Mouse (Mus musculus) hindbrain, embryonic 13.5 days (tissue): ENCODE measurements around the gene Hydin. TPM values are rescaled to one million over a fixed set of nuclear protein-coding genes. Genes with fewer than 3 reads are reported as not detected.

Experiments
- ATAC-seq: fragments of 200-750 bp; cut with Nextera tagmentation; 2 replicates; pipeline ENCODE4 v1.8.0; 2017; ENCODE audit warnings: moderate TSS enrichment; ENCODE audit not compliant: low FRiP score
- H3K27ac ChIP-seq: fragments of 300-500 bp; sonication (generic); 2 replicates; pipeline ENCODE4 v1.5.1; 2015; ENCODE audit warnings: inconsistent platforms, mild to moderate bottlenecking, moderate library complexity
- H3K27me3 ChIP-seq: fragments of 300-500 bp; sonication (generic); 2 replicates; pipeline ENCODE4 v1.6.1; 2015; ENCODE audit warnings: mild to moderate bottlenecking, inconsistent platforms
- H3K36me3 ChIP-seq: fragments of 300-500 bp; sonication (generic); 2 replicates; pipeline ENCODE4 v1.6.1; 2015; ENCODE audit warnings: mild to moderate bottlenecking, inconsistent platforms
- H3K4me1 ChIP-seq: fragments of 300-500 bp; sonication (generic); replicated peaks from 2 replicates; pipeline ENCODE4 v1.6.1; 2015; ENCODE audit warnings: inconsistent platforms
- H3K4me2 ChIP-seq: fragments of 300-500 bp; sonication (generic); 2 replicates; pipeline ENCODE4 v1.6.1; 2015; ENCODE audit warnings: inconsistent platforms, mild to moderate bottlenecking, moderate library complexity
- H3K4me3 ChIP-seq: fragments of 300-500 bp; sonication (generic); 2 replicates; pipeline ENCODE4 v1.5.1; 2015; ENCODE audit warnings: mild to moderate bottlenecking, inconsistent platforms
- H3K9ac ChIP-seq: fragments of 300-500 bp; sonication (generic); 2 replicates; pipeline ENCODE4 v1.6.1; 2015; ENCODE audit warnings: mild to moderate bottlenecking, inconsistent platforms
- H3K9me3 ChIP-seq: fragments of 300-500 bp; sonication (generic); 2 replicates; pipeline ENCODE4 v1.6.1; 2016; ENCODE audit warnings: inconsistent platforms
- WGBS: fragments of 180-500 bp; shearing (Covaris S2); methylation state at CpG from one replicate; pipeline ENCODE4 v1.1.7; 2015; 5-methylcytosine and 5-hydroxymethylcytosine counted together
- polyA plus RNA-seq: library from polyadenylated mRNA; unstranded; fragments of >200 nt; fragmentation: Nextera tagmentation; extraction: Ambion mirVana; gene quantifications from 2 replicates; pipeline ENCODE4 v1.2.1, GENCODE M21; 2015

Gene Hydin
- polyA plus RNA-seq, 1 experiment from 2014 or later = 0.71 TPM

DNA sequence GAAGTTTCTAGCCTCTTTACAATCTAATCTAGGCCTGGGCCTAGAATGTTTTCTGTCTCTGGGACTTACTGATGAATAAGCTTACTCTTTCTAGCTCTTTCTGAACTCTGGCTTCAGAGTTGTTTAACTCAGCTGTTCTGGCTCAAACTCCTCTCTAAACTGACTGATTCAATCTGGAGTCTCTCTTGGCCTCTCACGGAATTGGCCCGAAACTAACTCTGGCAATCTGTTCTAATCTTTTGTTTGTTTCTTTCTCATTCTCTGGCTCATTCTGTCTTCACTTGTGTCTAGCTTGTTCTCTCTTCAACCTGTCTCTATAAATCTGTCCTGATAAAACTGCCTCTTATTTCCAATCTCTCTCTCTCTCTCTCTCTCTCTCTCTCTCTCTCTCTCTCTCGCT lies 137.7 kb downstream of the Hydin start:
- no peak overlapping the region for H3K9ac ChIP-seq
- peaks cover 8% of the 10 kb centered on the region; the same call in 1 of the 2 replicates for H3K9me3 ChIP-seq
- H3K4me1 ChIP-seq = no peaks in the 10 kb centered on the region
- no peaks in the 10 kb centered on the region for H3K36me3 ChIP-seq
- WGBS = 92% methylated on average over 3 of the region's 3 CpGs
- no peak for ATAC-seq
- no peak overlapping the region for H3K4me3 ChIP-seq
- H3K4me2 ChIP-seq = no peak overlapping the region
- no peak overlapping the region for H3K27ac ChIP-seq
- H3K27me3 ChIP-seq = no peaks in the 10 kb centered on the region

DNA sequence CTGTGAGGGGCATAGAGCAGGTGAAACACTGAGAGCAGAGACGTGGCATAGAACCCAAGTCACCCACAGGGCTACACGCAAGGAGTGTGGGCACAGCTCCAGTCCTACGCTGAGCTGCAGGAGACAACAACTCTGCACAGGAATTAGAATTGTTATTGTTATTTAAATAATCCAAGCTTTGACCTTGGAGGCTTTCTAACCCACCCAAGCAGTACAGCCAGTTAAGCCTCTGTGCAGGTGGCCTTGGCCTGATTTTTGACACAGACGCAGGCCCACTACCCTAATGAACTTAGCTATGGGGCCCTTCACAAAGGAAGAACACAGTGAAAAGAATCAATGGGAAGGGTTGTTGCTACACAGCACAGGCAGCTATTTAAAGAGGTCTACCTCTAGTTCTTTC lies 148.3 kb downstream of the Hydin start:
- Histone ChIP-seq H3K9me3 (no peaks in the 10 kb centered on the region), H3K36me3 (no peaks in the 10 kb centered on the region), H3K9ac (no peak overlapping the region), H3K4me2 (no peak overlapping the region), H3K27me3 (no peaks in the 10 kb centered on the region), H3K4me1 (peaks cover 14% of the 10 kb centered on the region), H3K4me3 (no peak overlapping the region), H3K27ac (no peak overlapping the region)
- WGBS = 57% methylated on average over 4 of the region's 4 CpGs
- ATAC-seq = no peak

DNA sequence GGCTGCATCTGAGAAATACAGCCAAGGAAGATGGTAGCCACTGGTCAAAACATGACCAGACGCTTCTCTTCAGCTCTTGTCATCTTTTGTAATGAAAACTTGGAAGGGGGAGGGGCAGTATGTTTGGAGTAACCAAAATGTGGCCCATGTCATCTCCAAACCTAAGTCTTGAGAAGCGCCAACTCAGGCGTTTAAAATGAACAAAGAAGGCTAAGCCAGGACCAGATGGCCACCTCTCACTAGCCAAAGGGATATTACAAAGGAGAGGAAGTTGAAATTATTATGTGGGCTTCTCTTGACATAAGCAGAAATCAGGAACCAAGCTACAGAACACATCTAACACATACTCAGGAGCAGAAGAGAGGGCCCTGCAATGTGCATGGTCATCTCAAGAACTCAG lies 150.2 kb downstream of the Hydin start:
- no peak overlapping the region for H3K4me2 ChIP-seq
- H3K36me3 ChIP-seq = no peaks in the 10 kb centered on the region
- no peak for ATAC-seq
- no peak overlapping the region for H3K27ac ChIP-seq
- H3K9ac ChIP-seq = no peak overlapping the region
- H3K9me3 ChIP-seq = no peaks in the 10 kb centered on the region
- WGBS = 93% methylated on average over 3 of the region's 3 CpGs
- peaks cover 14% of the 10 kb centered on the region for H3K4me1 ChIP-seq
- no peaks in the 10 kb centered on the region for H3K27me3 ChIP-seq
- no peak overlapping the region for H3K4me3 ChIP-seq

DNA sequence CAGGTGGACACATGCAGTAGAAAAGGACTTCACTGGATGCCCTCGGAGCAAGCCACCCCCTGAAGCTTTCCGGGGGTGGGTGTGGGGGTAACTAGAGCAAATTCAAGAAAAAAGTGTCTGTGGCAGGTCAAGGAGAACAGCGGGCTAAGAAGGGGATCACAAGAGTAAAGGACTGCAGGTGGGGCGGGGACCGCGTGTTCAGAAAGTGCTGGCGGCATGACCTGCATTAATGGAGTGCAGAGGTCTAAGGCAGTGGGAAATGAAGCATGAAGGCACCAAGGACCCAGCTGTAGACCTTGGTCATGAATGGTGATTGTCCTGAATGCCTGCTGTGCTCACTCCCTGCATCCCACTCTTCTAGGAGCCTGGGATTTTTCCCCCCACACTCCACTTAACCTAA lies 151.0 kb downstream of the Hydin start:
- Histone ChIP-seq H3K36me3 (no peaks in the 10 kb centered on the region), H3K9me3 (no peaks in the 10 kb centered on the region), H3K4me2 (no peak overlapping the region), H3K4me3 (no peak overlapping the region), H3K4me1 (peaks cover 13% of the 10 kb centered on the region), H3K27me3 (no peaks in the 10 kb centered on the region), H3K9ac (no peak overlapping the region), H3K27ac (no peak overlapping the region)
- 92% methylated on average over 7 of the region's 7 CpGs for WGBS
- ATAC-seq = no peak

DNA sequence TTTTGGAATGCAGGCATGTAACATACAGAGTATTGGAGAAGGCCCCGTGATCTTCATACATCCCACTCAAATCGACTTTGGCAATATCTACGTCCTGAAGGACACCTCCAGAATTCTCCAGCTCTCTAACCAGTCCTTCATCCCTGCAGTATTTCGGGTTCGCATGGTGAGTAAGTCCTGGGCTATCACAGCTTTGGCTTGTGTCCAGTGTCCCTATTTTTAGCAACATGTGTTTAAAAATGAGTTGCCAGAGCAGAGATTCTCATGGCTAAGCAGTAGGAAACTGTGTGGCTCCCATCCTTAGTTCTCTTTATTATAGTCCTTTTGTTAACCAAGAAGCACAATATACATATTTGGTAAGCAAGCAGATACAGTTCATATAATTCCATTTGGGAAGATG lies 152.9 kb downstream of the Hydin start:
- H3K27ac ChIP-seq = no peak overlapping the region
- no peaks in the 10 kb centered on the region for H3K27me3 ChIP-seq
- no peak overlapping the region for H3K4me3 ChIP-seq
- no peak overlapping the region for H3K9ac ChIP-seq
- WGBS = 92% methylated on average over 5 of the region's 5 CpGs
- H3K9me3 ChIP-seq = no peaks in the 10 kb centered on the region
- H3K4me1 ChIP-seq = peaks cover 7% of the 10 kb centered on the region; the same call in 1 of the 2 replicates
- H3K4me2 ChIP-seq = no peak overlapping the region
- no peak for ATAC-seq
- H3K36me3 ChIP-seq = no peaks in the 10 kb centered on the region

DNA sequence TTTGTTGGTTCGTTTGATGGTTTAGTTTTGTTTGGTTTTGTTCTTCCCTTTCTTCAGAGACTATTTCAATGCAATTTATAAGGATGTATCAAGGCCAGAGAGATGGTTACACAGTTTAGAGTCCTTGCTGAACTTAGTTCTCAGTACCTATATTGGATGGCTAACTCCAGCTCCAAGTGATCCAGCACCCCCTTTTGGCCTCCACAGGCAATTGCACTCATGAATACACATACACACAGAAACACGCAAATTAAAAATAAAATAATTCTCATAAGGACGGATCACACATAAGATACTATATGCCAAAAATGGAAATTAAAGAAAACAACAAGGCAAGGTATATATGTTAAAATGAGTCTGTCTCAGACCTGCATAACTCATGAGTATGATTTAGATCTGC lies 153.4 kb downstream of the Hydin start:
- H3K27ac ChIP-seq = no peak overlapping the region
- H3K4me2 ChIP-seq = no peak overlapping the region
- no peak overlapping the region for H3K9ac ChIP-seq
- H3K4me3 ChIP-seq = no peak overlapping the region
- H3K9me3 ChIP-seq = no peaks in the 10 kb centered on the region
- peaks cover 5% of the 10 kb centered on the region; the same call in 1 of the 2 replicates for H3K4me1 ChIP-seq
- no peaks in the 10 kb centered on the region for H3K36me3 ChIP-seq
- no peak for ATAC-seq
- 91% methylated on average over 3 of the region's 3 CpGs for WGBS
- no peaks in the 10 kb centered on the region for H3K27me3 ChIP-seq

DNA sequence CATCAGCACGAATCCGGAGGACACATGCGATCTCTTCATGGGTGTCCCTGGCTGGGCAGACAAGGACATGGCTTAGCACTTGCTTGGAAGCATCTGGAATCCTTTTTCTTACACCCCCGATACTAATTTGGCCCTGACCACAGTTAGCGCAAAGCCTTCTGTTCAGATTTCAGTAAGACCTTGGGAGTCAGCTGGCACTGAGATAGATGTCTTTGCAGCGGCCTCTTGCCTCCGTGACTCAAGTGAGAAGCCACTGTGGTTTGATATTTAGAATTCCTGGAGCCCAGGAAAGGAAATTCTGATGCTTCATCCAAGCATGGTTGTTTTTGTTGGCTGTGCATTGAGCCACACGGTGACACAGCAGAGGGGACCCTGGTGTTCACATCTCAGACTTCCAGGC lies 157.4 kb downstream of the Hydin start:
- H3K9ac ChIP-seq = no peak overlapping the region
- no peaks in the 10 kb centered on the region for H3K36me3 ChIP-seq
- H3K4me2 ChIP-seq = no peak overlapping the region
- no peak for ATAC-seq
- no peaks in the 10 kb centered on the region for H3K4me1 ChIP-seq
- whole genome bisulfite sequencing = 90% methylated on average over 8 of the region's 8 CpGs
- H3K9me3 ChIP-seq = no peaks in the 10 kb centered on the region
- no peaks in the 10 kb centered on the region for H3K27me3 ChIP-seq
- no peak overlapping the region for H3K4me3 ChIP-seq
- H3K27ac ChIP-seq = no peak overlapping the region

DNA sequence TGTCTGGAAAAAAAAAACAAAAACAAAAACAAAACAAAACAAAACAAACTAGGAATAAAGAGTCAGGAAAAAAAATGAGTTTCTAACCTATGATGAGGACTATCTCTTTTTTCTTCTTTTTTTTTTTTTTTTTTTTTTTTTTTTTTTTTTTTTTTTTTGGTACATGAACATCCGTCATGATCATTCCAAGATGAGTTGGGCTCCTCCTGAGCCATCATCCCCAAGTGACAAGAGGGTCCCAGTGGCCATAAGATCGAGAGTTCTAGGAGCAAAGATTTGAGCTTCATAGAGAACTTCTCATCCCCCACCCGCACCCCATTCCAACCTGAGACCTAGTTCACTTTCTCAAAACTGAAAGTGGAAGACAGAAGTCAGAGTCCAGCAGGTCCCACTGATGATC lies 164.6 kb downstream of the Hydin start:
- H3K4me2 ChIP-seq = no peak overlapping the region
- H3K9me3 ChIP-seq = no peaks in the 10 kb centered on the region
- no peaks in the 10 kb centered on the region for H3K4me1 ChIP-seq
- 83% methylated on average over 3 of the region's 3 CpGs for WGBS
- no peak overlapping the region for H3K27ac ChIP-seq
- no peak overlapping the region for H3K4me3 ChIP-seq
- no peaks in the 10 kb centered on the region for H3K27me3 ChIP-seq
- no peak overlapping the region for H3K9ac ChIP-seq
- no peak for ATAC-seq
- H3K36me3 ChIP-seq = no peaks in the 10 kb centered on the region

DNA sequence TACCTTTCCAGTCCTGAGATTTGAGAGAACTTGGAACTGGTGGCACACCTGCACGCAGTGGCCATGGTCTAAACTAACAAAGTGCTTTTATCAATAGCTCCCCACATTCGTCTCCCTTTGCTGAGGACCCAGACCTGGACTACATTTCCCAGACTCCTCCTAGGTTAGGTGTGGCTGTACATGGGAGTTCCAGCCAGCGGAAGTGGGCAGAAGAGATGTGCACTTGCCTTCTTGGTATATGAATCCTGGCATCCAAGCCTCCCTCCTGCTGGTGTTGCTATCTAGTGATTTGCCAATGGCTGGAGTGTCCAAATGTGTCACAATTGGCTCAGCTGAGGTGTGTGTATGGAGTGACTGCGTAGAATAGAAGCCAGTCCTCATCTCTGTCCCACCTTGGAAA lies 173.8 kb downstream of the Hydin start:
- ATAC-seq = no peak
- H3K27ac ChIP-seq = no peak overlapping the region
- H3K4me2 ChIP-seq = no peak overlapping the region
- no peaks in the 10 kb centered on the region for H3K36me3 ChIP-seq
- 70% methylated on average over 4 of the region's 4 CpGs for WGBS
- no peaks in the 10 kb centered on the region for H3K4me1 ChIP-seq
- H3K4me3 ChIP-seq = no peak overlapping the region
- no peak overlapping the region for H3K9ac ChIP-seq
- no peaks in the 10 kb centered on the region for H3K27me3 ChIP-seq
- H3K9me3 ChIP-seq = no peaks in the 10 kb centered on the region

DNA sequence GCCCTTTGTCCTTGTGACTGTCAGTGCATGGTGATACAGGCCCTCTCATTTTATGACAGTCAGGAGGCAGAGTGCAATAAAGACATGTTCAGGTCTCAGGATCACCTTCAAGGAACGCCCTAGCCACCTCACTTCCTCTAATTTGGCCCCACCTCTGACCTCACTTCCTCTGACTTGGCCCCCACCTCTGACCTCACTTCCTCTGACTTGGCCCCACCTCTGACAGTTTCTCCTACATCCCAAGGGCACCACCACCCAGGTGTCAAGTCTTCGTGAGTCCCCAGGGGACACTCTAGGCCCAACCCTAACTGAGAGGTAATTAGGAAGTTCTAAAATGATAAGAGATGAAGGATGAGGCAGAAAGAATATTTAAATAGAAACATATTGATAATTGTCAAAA lies 177.5 kb downstream of the Hydin start:
- H3K4me3 ChIP-seq = no peak overlapping the region
- WGBS = 93% methylated on average over 2 of the region's 2 CpGs
- H3K4me2 ChIP-seq = no peak overlapping the region
- H3K27ac ChIP-seq = no peak overlapping the region
- no peaks in the 10 kb centered on the region for H3K4me1 ChIP-seq
- H3K9ac ChIP-seq = no peak overlapping the region
- H3K36me3 ChIP-seq = no peaks in the 10 kb centered on the region
- no peaks in the 10 kb centered on the region for H3K27me3 ChIP-seq
- no peak for ATAC-seq
- H3K9me3 ChIP-seq = no peaks in the 10 kb centered on the region

DNA sequence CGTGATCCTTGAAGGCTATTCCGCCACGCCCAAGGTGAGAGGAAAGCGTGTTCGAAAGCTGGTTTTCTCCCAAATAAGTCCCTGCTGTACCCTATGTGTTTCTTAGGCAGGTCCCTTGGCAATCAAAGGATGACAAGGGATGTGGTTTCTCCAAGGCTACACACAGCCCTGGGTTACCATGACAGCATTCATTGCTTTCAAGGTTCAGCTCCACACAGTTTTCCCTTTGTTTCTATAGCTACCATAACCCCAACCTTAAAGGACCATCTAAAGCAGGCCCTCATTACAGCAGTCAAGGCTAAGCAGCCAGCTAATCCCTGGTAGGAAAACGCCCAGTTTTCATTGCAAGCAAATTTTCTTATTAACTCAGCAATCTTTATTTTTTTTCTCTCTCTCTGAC lies 183.7 kb downstream of the Hydin start:
- H3K4me1 ChIP-seq = no peaks in the 10 kb centered on the region
- no peak overlapping the region for H3K4me2 ChIP-seq
- no peak overlapping the region for H3K27ac ChIP-seq
- no peak for ATAC-seq
- H3K27me3 ChIP-seq = no peaks in the 10 kb centered on the region
- H3K36me3 ChIP-seq = no peaks in the 10 kb centered on the region
- H3K4me3 ChIP-seq = no peak overlapping the region
- no peak overlapping the region for H3K9ac ChIP-seq
- WGBS = 83% methylated on average over 6 of the region's 6 CpGs
- H3K9me3 ChIP-seq = no peaks in the 10 kb centered on the region

DNA sequence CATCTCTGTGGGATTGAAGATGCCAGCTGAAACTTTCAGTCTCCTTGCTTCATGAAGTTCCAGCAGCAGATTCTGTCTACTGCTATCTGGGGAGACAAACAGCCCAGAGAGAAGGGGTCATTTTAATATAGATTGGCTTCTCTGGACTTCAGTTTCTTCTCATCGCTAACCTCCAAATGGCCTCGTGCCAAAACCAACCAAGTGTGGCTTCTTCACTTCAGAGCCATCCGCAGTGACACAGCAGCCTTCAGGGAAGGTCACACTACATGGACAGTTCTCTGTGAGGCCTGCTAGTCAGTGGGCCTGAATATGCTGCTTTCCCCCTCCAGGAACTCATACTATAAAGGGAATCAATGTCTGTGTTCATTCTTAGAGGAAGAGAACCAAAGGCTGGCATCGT lies 187.7 kb downstream of the Hydin start:
- Histone ChIP-seq H3K9me3 (no peaks in the 10 kb centered on the region), H3K9ac (no peak overlapping the region), H3K4me2 (no peak overlapping the region), H3K27ac (no peak overlapping the region), H3K4me3 (no peak overlapping the region), H3K27me3 (no peaks in the 10 kb centered on the region), H3K4me1 (no peaks in the 10 kb centered on the region), H3K36me3 (no peaks in the 10 kb centered on the region)
- WGBS = 81% methylated on average over 4 of the region's 4 CpGs
- no peak for ATAC-seq

DNA sequence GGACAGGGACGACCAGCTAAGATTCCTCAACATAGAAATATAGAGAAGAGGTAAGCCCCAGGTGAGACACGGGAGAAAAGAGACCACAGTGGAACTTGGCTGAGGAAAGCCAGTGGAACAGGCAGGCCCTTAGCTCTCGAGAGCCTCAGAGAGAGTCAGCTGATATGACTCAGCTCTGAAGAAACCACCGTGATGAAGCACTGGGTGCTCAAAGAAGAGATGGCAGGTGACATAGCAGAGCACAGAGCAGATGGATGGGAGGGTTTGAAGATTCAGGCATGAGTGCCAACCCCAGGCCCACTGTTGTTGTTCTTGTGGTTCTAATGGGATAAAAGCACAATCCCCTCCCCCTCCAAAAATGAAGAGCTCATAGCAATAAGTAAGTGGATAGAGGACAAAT lies 190.6 kb downstream of the Hydin start:
- ATAC-seq = no peak
- Histone ChIP-seq H3K27me3 (no peaks in the 10 kb centered on the region), H3K4me2 (no peak overlapping the region), H3K27ac (no peak overlapping the region), H3K4me3 (no peak overlapping the region), H3K9me3 (no peaks in the 10 kb centered on the region), H3K4me1 (no peaks in the 10 kb centered on the region), H3K9ac (no peak overlapping the region), H3K36me3 (no peaks in the 10 kb centered on the region)
- 86% methylated on average over 4 of the region's 4 CpGs for WGBS
